Mouse (Mus musculus): ENCODE results near the gene Nrl. TPM values are rescaled to one million over a fixed set of nuclear protein-coding genes. Genes with fewer than 3 reads are reported as not detected.
A peak's percentile ranks its signal among the peaks of the same experiment; 100 is the strongest.

Nrl gene
- total RNA-seq, 4 experiments from 2014 or later: 0.46 to 0.82 (median 0.69) TPM

DNA sequence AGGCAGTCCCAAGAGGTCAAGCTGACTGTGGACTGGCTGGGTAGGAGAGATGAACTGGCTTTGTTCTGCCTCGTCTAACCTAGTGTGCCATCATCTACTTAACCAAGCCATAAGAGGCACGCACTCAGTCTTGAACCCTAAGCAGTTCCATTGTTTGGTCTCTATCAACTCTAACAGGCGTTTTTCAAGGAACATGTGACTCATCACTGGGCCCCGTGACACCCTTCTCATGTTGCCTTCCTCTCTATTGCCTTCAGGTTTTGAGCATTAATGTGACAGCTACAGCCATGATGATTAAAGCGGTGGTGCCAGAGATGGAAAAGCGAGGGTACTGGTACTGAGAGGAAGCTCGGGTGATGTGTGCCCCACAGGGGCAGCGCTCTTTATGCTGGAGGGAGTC lies 37.9 kb downstream of the Nrl start:
- DNase-seq (ENCODE audit: low spot score in 2 of 2): no peak

DNA sequence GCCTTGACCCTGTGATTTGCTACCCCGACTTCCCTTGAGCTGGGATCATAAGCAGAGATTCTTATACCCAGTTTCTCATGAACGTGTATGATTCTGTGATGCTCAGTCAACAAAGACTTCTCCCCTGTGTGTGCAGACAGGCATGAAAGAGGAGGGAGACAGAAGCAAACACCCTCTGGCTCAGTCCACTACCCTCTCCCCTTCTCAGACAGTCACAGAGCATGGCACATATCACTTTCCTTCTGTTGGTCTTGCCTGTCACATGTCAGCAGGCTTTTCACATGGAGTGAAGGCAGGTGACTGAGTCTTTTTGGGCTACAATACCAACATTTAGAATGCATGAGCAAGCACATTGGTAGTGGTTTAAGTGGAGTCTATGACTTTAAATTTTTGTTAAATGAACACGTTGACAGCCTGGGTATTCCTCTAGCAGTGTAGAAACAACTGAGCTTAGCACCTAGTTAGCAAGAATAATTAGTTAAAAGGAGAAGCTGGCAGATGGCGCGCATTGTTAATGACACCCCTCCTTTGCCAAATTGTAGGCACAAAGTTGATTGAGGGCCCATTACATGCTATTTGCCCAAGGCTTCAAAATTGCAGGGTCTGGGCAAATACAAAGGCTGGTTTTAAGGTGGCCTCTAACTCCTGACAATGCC lies 40.2 kb downstream of the Nrl start:
- no peak for DNase-seq (ENCODE audit: low spot score in 2 of 2)

DNA sequence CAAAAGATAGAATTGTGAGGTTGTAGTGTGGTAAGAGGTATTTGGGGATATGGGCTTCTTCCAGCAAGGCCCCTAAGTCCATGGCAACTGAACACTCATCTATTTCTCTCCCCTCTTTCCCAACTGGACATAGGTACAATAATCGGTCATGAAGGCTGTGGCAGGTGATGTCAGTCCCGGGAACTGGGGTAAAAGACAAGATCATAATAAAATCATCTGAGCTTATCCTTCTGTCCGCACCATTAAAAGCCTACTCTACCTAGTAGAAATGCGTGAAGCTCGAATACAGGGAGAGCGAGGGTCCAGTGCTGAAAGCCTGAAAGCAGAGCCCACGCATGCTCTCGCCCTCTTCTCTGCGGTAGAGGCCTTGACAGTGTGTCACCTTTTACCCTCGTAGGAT lies 45.2 kb downstream of the Nrl start:
- DNase-seq (ENCODE audit: low spot score in 2 of 2): no peak

GRCm38 (mm10) chr14:55478651-55479599 lies 45.9 kb downstream of the Nrl start, which contains the start of gene Dhrs4:
Gene Dhrs4 (plus strand): TSS chr14:55478758.
- peak; percentile 58 to 68 for DNase-seq (ENCODE audit: low spot score in 2 of 2)

DNA sequence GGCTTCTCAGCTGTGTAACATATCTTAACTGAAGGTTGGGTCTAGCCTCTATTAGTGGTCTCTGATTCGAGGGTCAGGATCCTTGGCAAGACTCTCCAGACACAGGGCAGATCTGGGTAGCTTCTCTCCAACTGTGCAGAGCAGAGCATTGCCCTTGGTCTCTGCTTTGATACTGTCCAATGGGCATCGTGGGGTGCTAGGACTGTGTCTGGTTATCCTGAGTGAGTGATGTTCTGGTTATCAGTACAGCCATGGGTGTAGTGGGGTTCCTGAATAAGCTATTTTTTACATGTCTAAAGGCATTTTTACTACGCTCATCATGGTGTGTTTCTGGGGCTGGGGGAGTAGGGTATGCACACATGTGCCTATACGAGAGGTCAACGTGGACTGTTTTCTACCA lies 47.0 kb downstream of the Nrl start:
- DNase-seq (ENCODE audit: low spot score in 2 of 2): no peak

DNA sequence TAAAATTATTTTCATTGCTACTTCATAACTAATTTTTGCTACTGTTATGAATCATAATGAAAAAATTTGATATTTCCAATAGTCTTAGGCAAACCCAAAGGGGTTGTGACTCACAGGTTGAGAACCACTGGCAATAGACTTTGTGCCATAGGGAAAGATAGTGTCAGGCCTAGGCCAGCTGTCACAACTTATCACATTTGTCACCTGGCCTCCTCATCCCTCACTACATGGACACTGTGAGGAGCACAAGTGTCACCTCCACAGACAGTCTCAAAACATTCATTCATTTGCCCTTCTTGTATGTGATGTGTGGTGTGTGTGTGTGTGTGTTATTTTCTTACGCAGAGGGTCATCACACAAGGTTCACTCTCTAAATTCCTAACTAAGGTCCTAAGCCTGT lies 47.4 kb downstream of the Nrl start:
- no peak for DNase-seq (ENCODE audit: low spot score in 2 of 2)

DNA sequence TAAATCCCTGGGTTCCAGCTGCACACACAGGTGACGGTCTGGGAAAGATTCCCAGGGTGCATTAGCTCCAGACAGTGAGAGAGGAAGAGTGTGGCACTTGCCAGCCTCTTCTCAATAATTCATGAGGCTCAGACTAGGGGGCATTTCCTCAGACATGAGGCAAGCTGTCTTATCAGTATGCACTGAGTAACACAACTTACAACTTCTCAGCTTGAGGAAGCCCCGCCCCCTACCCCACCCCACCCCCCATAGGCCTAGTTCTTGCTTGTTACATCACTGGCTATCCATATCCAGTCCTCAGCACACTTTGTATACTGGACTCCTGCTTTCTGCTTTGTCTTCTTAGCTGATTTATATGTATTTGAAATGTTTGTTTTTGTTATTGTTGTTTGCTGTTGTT lies 49.1 kb downstream of the Nrl start:
- DNase-seq (ENCODE audit: low spot score in 2 of 2): no peak

DNA sequence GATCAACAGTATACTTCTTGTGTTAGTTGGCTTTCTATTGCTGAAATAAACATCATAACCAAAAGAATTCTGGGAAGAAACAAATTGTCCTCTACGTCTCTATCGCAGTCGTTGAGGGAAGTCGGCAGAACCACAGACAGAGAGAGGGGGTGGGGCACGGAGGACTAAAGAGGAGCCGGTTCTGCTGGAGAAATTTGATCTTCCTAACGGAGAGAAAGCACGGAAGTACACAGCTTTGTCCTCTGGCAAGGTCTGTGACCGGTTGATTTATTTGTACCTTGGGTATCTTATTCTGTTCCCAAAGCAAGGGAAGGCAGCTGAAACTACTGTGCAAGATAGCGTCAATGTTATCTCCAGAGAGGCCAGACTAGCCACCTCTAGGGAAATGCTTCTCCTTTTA lies 54.0 kb downstream of the Nrl start:
- DNase-seq (ENCODE audit: low spot score in 2 of 2): no peak

DNA sequence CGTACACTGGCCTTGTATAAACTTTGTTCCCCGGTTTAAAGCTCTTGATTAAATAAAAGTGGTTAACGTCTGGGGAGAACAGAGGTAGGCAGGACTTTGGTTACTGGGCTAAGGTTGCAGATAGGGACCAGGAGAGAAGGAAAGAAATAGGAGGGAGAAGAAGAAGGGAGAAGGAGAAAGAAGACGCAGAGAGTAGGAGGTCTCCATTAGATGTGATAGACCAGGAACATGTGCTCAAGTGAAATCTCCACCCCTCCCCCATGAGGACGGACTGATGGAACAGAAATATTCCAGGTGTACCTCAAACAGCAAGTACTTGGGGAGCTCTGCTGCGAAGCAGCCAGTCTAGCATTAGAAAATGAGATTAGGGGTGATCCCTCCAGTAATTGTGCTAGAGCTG lies 55.0 kb downstream of the Nrl start:
- DNase-seq (ENCODE audit: low spot score in 2 of 2): no peak

- no peak for DNase-seq (ENCODE audit: low spot score in 2 of 2)
Observed at GRCm38 (mm10) chr14:55469041-55469440, 55.7 kb downstream of the Nrl start.

Other genes with a start within 250 kb of the Nrl start
- gene Dhrs4, start 46.2 kb downstream of the Nrl start, total RNA-seq (2022): 10 to 100 TPM; 17.2 to 28.5 (median 20.8) TPM
- gene Carmil3, start 34.3 kb downstream of the Nrl start, total RNA-seq (2022): 10 to 100 TPM; 39.6 to 50.3 (median 42.5) TPM
- 100 to 1,000 TPM; 151 to 192 (median 180) TPM for gene Cpne6, start 14.5 kb downstream of the Nrl start, total RNA-seq (2022)
- gene Pck2, start 15.3 kb upstream of the Nrl start, total RNA-seq (2022): 10 to 100 TPM; 25.2 to 29.7 (median 27.7) TPM
- 10 to 100 TPM; 83.5 to 91.6 (median 85.1) TPM for gene Dcaf11, start 35.0 kb upstream of the Nrl start, total RNA-seq (2022)
- gene A730061H03Rik, start 35.4 kb upstream of the Nrl start, total RNA-seq (2022): under 1 TPM in 2 of 4 experiments, not detected in 2; 0.84 to 0.98 TPM
- not detected for gene Fitm1, start 50.6 kb upstream of the Nrl start, total RNA-seq (2022)
- 10 to 100 TPM; 53.6 to 63.7 (median 58.8) TPM for gene Psme1, start 53.1 kb upstream of the Nrl start, total RNA-seq (2022)
- gene Emc9, start 60.3 kb upstream of the Nrl start, total RNA-seq (2022): 10 to 100 TPM; 46.3 to 59.7 (median 50.8) TPM
- 10 to 100 TPM; 50.2 to 74.0 (median 51.3) TPM for gene Psme2, start 66.1 kb upstream of the Nrl start, total RNA-seq (2022)
- gene Rnf31, start 66.7 kb upstream of the Nrl start, total RNA-seq (2022): 10 to 100 TPM; 31.4 to 46.1 (median 38.0) TPM
- 10 to 100 TPM in 2 of 4 experiments, 1 to 10 TPM in 2; 7.5 to 15.2 (median 11.2) TPM for gene Irf9, start 78.6 kb upstream of the Nrl start, total RNA-seq (2022)
- 1 to 10 TPM; 1.5 to 4.9 (median 3.7) TPM for gene Rec8, start 93.1 kb upstream of the Nrl start, total RNA-seq (2022)
- gene Ipo4, start 111.0 kb upstream of the Nrl start, total RNA-seq (2022): 100 to 1,000 TPM; 122 to 146 (median 132) TPM
- 1 to 10 TPM; 3.5 to 4.2 (median 4.0) TPM for gene Gm49378, start 112.9 kb upstream of the Nrl start, total RNA-seq (2022)
- 10 to 100 TPM; 37.5 to 45.6 (median 38.9) TPM for gene Tm9sf1, start 118.8 kb upstream of the Nrl start, total RNA-seq (2022)
- 1 to 10 TPM in 1 of 4 experiments, under 1 TPM in 3; 0.53 to 1.2 (median 0.89) TPM for gene Tssk4, start 125.2 kb upstream of the Nrl start, total RNA-seq (2022)
- gene Mdp1, start 135.5 kb upstream of the Nrl start, total RNA-seq (2022): 10 to 100 TPM; 40.7 to 48.1 (median 44.1) TPM
- 10 to 100 TPM; 19.9 to 24.2 (median 22.4) TPM for gene Gmpr2, start 147.0 kb upstream of the Nrl start, total RNA-seq (2022)
- gene Nedd8, start 147.1 kb upstream of the Nrl start, total RNA-seq (2022): 100 to 1,000 TPM; 310 to 370 (median 342) TPM
- gene Tinf2, start 156.8 kb upstream of the Nrl start, total RNA-seq (2022): 10 to 100 TPM; 16.3 to 18.2 (median 18.0) TPM
- 1 to 10 TPM in 2 of 4 experiments, not detected in 2; 1.1 to 1.4 TPM for gene Tgm1, start 188.9 kb upstream of the Nrl start, total RNA-seq (2022)
- gene Rabggta, start 197.3 kb upstream of the Nrl start, total RNA-seq (2022): 10 to 100 TPM; 52.2 to 54.7 (median 54.0) TPM
- gene Dhrs1, start 220.7 kb upstream of the Nrl start, total RNA-seq (2022): 100 to 1,000 TPM in 2 of 4 experiments, 10 to 100 TPM in 2; 86.1 to 119 (median 97.8) TPM
- 10 to 100 TPM in 3 of 4 experiments, 1 to 10 TPM in 1; 9.7 to 11.8 (median 11.0) TPM for gene Nop9, start 220.7 kb upstream of the Nrl start, total RNA-seq (2022)
- gene Cideb, start 233.5 kb upstream of the Nrl start, total RNA-seq (2022): 1 to 10 TPM; 1.5 to 3.1 (median 2.4) TPM
- under 1 TPM; 0.21 to 0.28 (median 0.25) TPM for gene Ltb4r2, start 236.4 kb upstream of the Nrl start, total RNA-seq (2022)
- under 1 TPM in 3 of 4 experiments, not detected in 1; 0.26 to 0.65 (median 0.53) TPM for gene Ltb4r1, start 241.0 kb upstream of the Nrl start, total RNA-seq (2022)

Data from left cerebral cortex, adult 8-10 months (tissue).